Mouse (Mus musculus) c-Kit-positive CD71-positive TER-119-negative erythroid progenitor cells, embryonic 14.5 days (primary cell): ENCODE results near the gene Pfkfb4.

Experiments used
- DNase-seq: peaks from one replicate; pipeline ENCODE4 v3.0.0-alpha.2; 2013; ENCODE audit warnings: low read depth

Gene Pfkfb4

GRCm38 (mm10) chr9:108996411-108996810 is 4.8 kb downstream of the Pfkfb4 start:
- no peak for DNase-seq

GRCm38 (mm10) chr9:108998287-108999166 is 6.9 kb downstream of the Pfkfb4 start:
- no peak for DNase-seq

GRCm38 (mm10) chr9:108999167-108999526 is 7.6 kb downstream of the Pfkfb4 start:
- no peak for DNase-seq

GRCm38 (mm10) chr9:109000726-109001125 is 9.1 kb downstream of the Pfkfb4 start:
- peak; percentile 55 for DNase-seq

- DNase-seq: peak; percentile 59
These were observed 11.6 kb downstream of the Pfkfb4 start for GRCm38 (mm10) chr9:109003201-109003600.

- DNase-seq: no peak
These were observed 15.6 kb downstream of the Pfkfb4 start for GRCm38 (mm10) chr9:109007025-109007780.

- no peak for DNase-seq
These were observed 16.5 kb downstream of the Pfkfb4 start for GRCm38 (mm10) chr9:109008081-109008480.

GRCm38 (mm10) chr9:109008994-109009635 is 17.5 kb downstream of the Pfkfb4 start:
- no peak for DNase-seq

GRCm38 (mm10) chr9:109009636-109010315 is 18.2 kb downstream of the Pfkfb4 start:
- no peak for DNase-seq

GRCm38 (mm10) chr9:109010316-109010690 is 18.7 kb downstream of the Pfkfb4 start:
- DNase-seq: no peak

GRCm38 (mm10) chr9:109015397-109015796 is 23.8 kb downstream of the Pfkfb4 start:
- DNase-seq: no peak

- peak; percentile 39 for DNase-seq
These were observed 25.5 kb downstream of the Pfkfb4 start for GRCm38 (mm10) chr9:109016973-109017604.

- DNase-seq: no peak
These were observed 29.9 kb downstream of the Pfkfb4 start for GRCm38 (mm10) chr9:109021428-109021827.

GRCm38 (mm10) chr9:109022866-109023685 is 31.5 kb downstream of the Pfkfb4 start:
- no peak for DNase-seq

GRCm38 (mm10) chr9:109027521-109027920 is 35.9 kb downstream of the Pfkfb4 start:
- DNase-seq: no peak

GRCm38 (mm10) chr9:109028421-109028820 is 36.8 kb downstream of the Pfkfb4 start:
- DNase-seq: no peak

- DNase-seq: no peak
These were observed 37.3 kb downstream of the Pfkfb4 start for GRCm38 (mm10) chr9:109028919-109029318.

GRCm38 (mm10) chr9:109030312-109030711 is 38.7 kb downstream of the Pfkfb4 start:
- DNase-seq: no peak

- no peak for DNase-seq
These were observed 39.4 kb downstream of the Pfkfb4 start for GRCm38 (mm10) chr9:109031001-109031400.

- DNase-seq: no peak
These were observed 40.1 kb downstream of the Pfkfb4 start for GRCm38 (mm10) chr9:109031686-109032085.

- no peak for DNase-seq
These were observed 40.9 kb downstream of the Pfkfb4 start for GRCm38 (mm10) chr9:109032435-109032834.
